Mouse (Mus musculus): ENCODE results near the gene Gmds. TPM values are rescaled to one million over a fixed set of nuclear protein-coding genes. Genes with fewer than 3 reads are reported as not detected.

The Gmds gene
- polyA plus RNA-seq, 1 experiment from 2014 or later, result 28.4 TPM

DNA sequence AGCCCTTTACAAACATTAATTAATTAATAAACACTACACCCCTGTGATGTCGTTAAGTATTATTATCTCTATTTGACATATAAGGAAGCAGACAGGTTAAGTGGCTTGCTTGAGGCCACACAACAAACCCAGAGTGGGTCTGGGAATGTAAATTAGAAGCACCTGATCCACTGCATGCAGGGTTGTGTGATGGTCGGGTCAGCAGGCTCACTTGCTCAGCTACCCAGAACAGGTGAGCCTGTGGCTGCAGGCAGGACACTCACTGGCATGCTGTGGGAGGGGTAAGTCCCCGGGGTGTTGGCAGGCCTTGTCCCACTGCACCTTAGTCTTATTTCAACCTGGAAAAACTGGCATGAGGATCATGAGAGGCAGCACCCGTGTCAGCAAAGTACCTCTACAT lies 484.5 kb downstream of the Gmds start:
- H3K27ac ChIP-seq, result no peak overlapping the region
- DNase-seq (ENCODE audit: extremely low spot score, low spot score), result no peak
- 0 out of 2 replicates have a peak, but pooled peaks cover 4% of the 10 kb centered on the region for H3K4me1 ChIP-seq
- no peak overlapping the region for H3K4me3 ChIP-seq
- no peaks in the 10 kb centered on the region for H3K9me3 ChIP-seq
- WGBS, result 72% methylated on average over 4 of the region's 4 CpGs
- H3K27me3 ChIP-seq (ENCODE audit: poor library complexity, severe bottlenecking), result no peaks in the 10 kb centered on the region
- H3K36me3 ChIP-seq (replicated peaks), result no peaks in the 10 kb centered on the region

DNA sequence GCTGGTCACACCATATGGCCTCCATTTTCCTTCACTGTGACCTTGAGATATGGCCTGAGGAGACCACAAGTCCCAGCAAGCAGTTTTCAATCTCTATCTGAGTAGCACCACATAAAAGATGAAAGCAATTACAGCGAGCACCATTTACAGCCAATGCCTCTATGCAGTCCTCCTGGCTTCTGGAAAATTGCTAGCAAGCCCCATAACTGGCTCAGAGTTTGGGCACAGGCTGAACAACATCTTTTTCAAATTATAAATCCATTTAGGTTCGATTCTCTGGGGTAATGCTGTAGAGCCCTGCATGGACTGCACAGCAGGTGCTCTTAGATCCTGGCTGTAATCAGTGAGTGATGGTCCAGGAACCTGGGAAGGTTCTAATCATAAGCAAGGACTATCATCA lies 485.0 kb downstream of the Gmds start:
- no peak for DNase-seq (ENCODE audit: extremely low spot score, low spot score)
- no peak overlapping the region for H3K4me3 ChIP-seq
- no peaks in the 10 kb centered on the region for H3K9me3 ChIP-seq
- no peak overlapping the region for H3K27ac ChIP-seq
- H3K36me3 ChIP-seq (replicated peaks), result no peaks in the 10 kb centered on the region
- H3K4me1 ChIP-seq, result 0 out of 2 replicates have a peak, but pooled peaks cover 4% of the 10 kb centered on the region
- no peaks in the 10 kb centered on the region for H3K27me3 ChIP-seq (ENCODE audit: poor library complexity, severe bottlenecking)
- 56% methylated on average over 2 of the region's 2 CpGs for WGBS

DNA sequence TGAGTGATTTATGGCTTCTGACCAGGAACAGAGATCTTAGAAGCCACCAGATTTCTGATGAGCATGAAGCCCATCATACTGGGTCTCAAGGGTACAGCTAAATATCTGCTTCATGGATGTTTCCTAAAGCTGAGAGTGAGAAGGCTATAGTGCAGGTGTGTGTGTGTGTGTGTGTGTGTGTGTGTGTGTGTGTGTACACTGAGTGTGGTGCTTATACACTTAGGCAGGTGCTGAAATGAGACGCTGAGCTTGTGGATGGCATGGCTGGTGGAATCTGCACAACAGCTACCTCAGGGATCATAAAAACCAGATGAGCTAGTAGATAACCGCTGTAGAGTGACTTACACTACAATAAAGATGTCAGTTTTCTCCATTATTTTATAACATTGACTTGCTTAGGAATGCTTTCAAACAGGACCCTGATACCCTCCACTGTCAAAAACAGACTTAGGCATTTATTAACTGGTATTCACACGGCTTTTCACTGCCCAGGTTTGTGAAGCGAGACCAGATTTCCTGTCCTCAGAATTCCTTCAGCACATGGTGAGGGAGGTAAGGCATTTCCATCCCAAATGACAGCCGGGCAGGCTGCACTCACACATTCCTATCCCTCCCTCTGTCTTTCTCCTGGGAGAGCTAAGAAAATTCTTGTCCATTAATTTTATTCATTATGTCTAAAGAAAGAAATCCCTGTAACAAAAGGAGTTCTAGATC lies 489.1 kb downstream of the Gmds start:
- no peaks in the 10 kb centered on the region for H3K36me3 ChIP-seq (replicated peaks)
- 63% methylated on average over 5 of the region's 5 CpGs for WGBS

DNA sequence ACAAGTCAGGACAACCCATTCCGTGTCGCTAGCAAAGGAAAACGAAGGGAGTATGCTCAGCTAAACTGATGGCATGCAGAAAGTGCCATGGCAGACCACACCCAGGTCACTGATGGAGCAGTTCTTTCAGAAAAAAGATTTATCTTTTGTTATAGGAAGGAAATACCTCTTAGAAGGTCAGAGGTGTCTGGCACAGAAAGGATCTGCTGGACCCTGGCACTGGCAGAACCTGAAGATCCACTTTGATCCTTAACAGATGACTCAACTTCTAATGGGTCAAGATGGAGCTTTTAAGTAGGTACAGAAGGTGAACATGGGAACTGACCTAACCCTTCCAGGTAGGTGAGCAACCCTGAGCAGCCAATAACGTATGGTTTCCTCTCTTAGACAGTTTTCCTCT lies 502.7 kb downstream of the Gmds start:
- no peaks in the 10 kb centered on the region for H3K36me3 ChIP-seq (replicated peaks)
- no peak for DNase-seq (ENCODE audit: extremely low spot score, low spot score)
- WGBS, result 90% methylated on average over 4 of the region's 4 CpGs
- H3K4me1 ChIP-seq, result no peaks in the 10 kb centered on the region
- no peaks in the 10 kb centered on the region for H3K27me3 ChIP-seq (ENCODE audit: poor library complexity, severe bottlenecking)
- H3K9me3 ChIP-seq, result no peaks in the 10 kb centered on the region
- H3K4me3 ChIP-seq, result no peak overlapping the region
- no peak overlapping the region for H3K27ac ChIP-seq

More for the DNA sequence above, 489.1 kb downstream of the Gmds start:
- Histone ChIP-seq H3K27me3 (ENCODE audit: poor library complexity, severe bottlenecking) (no peaks in the 10 kb centered on the region), H3K4me1 (0 out of 2 replicates have a peak, but pooled peaks cover 4% of the 10 kb centered on the region), H3K4me3 (no peak overlapping the region), H3K9me3 (no peaks in the 10 kb centered on the region), H3K27ac (no peak overlapping the region)
- DNase-seq (ENCODE audit: extremely low spot score, low spot score), result no peak

DNA sequence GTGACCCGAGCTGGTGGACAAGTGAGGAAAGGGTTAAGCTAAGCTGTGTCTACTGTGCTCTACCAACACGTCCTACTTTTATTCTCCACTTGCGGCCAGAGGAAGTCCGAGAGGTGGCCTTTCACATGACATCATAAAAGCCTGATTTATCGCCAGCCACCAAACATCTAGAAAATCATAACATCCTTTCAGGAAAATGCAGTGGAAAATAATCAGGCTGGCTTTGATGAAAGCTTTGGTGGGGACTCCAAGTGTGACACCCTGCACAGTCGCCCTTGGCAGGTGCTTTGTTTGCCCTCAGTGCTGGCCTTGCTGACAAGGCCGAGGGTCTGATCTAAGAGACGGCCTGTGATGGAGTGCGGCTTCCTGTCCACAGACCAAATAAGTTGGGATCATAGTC lies 508.2 kb downstream of the Gmds start:
- H3K36me3 ChIP-seq (replicated peaks), result no peaks in the 10 kb centered on the region
- 78% methylated on average over 9 of the region's 9 CpGs for WGBS
- H3K4me3 ChIP-seq, result no peak overlapping the region
- no peak for DNase-seq (ENCODE audit: extremely low spot score, low spot score)
- H3K9me3 ChIP-seq, result no peaks in the 10 kb centered on the region
- H3K27ac ChIP-seq, result no peak overlapping the region
- no peaks in the 10 kb centered on the region for H3K4me1 ChIP-seq
- no peaks in the 10 kb centered on the region for H3K27me3 ChIP-seq (ENCODE audit: poor library complexity, severe bottlenecking)

DNA sequence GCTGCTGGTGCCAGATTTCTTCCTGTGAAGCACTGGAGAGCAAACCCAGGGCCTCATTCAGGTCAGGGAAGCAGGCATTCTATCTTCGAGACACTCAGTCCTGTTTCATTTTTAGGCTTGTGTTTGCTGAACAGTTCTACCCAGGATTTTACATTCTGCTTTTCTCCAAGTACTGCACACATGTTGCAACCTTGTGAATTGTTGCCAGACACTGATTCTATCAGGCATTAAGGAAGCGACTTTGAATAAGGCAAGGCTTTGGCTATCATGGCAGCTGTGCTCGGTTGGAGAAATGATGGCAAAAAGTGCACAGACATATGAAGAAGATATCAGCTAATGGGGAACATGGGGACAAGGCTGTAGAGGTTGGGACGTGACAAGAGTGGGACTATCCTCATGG lies 510.1 kb downstream of the Gmds start:
- Histone ChIP-seq H3K4me3 (no peak overlapping the region), H3K4me1 (peaks cover 1% of the 10 kb centered on the region), H3K36me3 (replicated peaks) (no peaks in the 10 kb centered on the region), H3K9me3 (no peaks in the 10 kb centered on the region), H3K27ac (no peak overlapping the region), H3K27me3 (ENCODE audit: poor library complexity, severe bottlenecking) (no peaks in the 10 kb centered on the region; the same call in 1 of the 2 replicates)
- DNase-seq (ENCODE audit: extremely low spot score, low spot score), result no peak
- WGBS, result 92% methylated on average over 4 of the region's 4 CpGs

DNA sequence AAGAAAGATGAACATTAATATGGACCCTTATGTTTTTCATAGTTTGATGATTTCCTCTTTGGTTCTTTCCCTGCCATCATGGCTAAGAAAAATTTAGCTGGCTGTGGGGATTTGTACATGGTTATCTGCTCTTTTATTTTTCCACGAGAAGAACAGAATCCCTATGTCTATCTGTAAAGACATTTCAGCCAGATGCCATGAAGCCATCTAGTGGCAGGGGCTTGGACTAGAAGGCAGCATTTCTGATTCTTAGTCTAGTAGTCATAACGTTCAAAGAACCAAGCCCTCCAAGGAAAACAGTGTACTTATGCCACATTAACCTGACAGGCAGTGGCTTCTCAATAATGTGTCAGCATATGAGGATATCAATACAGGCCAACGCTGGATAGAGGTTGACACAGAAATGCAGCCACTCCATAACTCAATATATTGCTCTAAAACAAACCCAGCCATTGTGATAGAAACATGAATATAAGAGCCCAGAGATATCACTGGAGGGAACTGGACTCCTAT lies 510.7 kb downstream of the Gmds start:
- H3K4me3 ChIP-seq, result no peak overlapping the region
- 67% methylated on average over 3 of the region's 3 CpGs for WGBS
- peaks cover 6% of the 10 kb centered on the region for H3K4me1 ChIP-seq
- H3K9me3 ChIP-seq, result no peaks in the 10 kb centered on the region
- H3K36me3 ChIP-seq (replicated peaks), result no peaks in the 10 kb centered on the region
- H3K27ac ChIP-seq, result no peak overlapping the region
- no peak for DNase-seq (ENCODE audit: extremely low spot score, low spot score)
- peaks cover 1% of the 10 kb centered on the region for H3K27me3 ChIP-seq (ENCODE audit: poor library complexity, severe bottlenecking)

DNA sequence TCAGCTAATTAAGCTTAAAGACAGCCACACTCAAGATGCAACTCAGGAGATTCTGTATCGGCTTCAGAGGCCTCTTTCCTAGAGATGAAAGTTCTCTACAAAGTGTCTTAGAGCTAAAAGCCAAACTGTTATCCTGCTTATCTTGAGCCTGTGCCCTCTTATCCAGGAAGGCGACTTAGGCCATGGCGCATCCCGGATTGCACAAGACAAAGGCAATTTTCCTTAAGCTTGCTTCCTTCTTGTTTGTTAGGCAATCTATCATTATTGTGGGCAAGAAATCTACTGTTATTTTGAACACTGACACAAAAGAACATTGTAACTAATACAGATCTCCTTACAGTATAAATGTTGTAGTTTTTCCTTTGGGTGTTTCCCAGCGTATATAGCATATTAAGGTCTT lies 511.4 kb downstream of the Gmds start:
- no peaks in the 10 kb centered on the region for H3K36me3 ChIP-seq (replicated peaks)
- no peaks in the 10 kb centered on the region for H3K9me3 ChIP-seq
- no peak overlapping the region for H3K4me3 ChIP-seq
- DNase-seq (ENCODE audit: extremely low spot score, low spot score), result no peak
- 75% methylated on average over 5 of the region's 5 CpGs for WGBS
- no peak overlapping the region for H3K27ac ChIP-seq
- H3K27me3 ChIP-seq (ENCODE audit: poor library complexity, severe bottlenecking), result peaks cover 8% of the 10 kb centered on the region
- peaks cover 13% of the 10 kb centered on the region for H3K4me1 ChIP-seq

DNA sequence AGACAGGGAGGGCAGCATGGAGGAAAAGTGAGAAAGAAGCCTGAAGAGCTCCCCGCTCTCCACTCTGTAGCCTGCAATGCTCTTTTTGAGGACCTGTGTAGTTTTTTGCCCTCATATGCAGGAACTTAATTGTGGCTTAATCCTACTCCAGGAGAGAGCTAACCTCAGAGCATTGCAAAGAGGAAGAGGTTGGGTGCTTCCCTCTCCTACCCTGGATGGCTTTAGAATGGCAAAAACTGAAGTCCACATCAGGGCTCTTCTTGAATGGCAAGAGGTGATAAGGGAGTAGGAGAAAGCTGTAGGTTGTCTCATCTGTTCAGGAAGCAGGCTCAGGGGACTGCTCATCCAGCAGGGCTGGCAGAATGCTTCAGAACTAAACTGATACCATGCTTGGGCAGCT lies 513.4 kb downstream of the Gmds start:
- Histone ChIP-seq H3K4me1 (peaks cover 29% of the 10 kb centered on the region), H3K9me3 (no peaks in the 10 kb centered on the region), H3K27me3 (ENCODE audit: poor library complexity, severe bottlenecking) (peaks cover 28% of the 10 kb centered on the region), H3K4me3 (no peak overlapping the region), H3K36me3 (replicated peaks) (no peaks in the 10 kb centered on the region), H3K27ac (no peak overlapping the region)
- DNase-seq (ENCODE audit: extremely low spot score, low spot score), result no peak
- WGBS, result 79% methylated on average over 1 of the region's 1 CpGs

DNA sequence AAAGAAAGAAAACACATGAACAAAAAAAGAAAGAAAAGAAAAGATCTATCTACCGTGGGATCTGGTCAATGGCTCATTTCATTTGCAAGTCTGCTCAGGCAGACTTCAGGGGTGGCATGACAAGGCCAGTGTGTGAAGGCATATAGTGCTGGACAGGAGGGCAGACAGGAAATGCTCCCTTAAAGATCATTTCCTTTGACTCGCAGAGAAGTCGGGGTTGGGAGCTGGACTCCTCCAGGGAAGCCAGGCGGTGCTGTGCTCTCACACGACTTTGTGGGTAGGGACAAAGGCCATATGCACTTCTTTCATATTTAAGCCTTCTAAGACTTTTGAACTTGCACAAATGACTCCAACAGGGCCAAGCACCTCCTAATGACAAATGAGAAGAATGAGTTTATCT lies 515.2 kb downstream of the Gmds start:
- peaks cover 47% of the 10 kb centered on the region for H3K27me3 ChIP-seq (ENCODE audit: poor library complexity, severe bottlenecking)
- H3K4me1 ChIP-seq, result peaks cover 40% of the 10 kb centered on the region
- no peak for DNase-seq (ENCODE audit: extremely low spot score, low spot score)
- 15% methylated on average over 5 of the region's 5 CpGs for WGBS
- H3K4me3 ChIP-seq, result no peak overlapping the region
- H3K36me3 ChIP-seq (replicated peaks), result no peaks in the 10 kb centered on the region
- H3K27ac ChIP-seq, result no peak overlapping the region
- H3K9me3 ChIP-seq, result no peaks in the 10 kb centered on the region

DNA sequence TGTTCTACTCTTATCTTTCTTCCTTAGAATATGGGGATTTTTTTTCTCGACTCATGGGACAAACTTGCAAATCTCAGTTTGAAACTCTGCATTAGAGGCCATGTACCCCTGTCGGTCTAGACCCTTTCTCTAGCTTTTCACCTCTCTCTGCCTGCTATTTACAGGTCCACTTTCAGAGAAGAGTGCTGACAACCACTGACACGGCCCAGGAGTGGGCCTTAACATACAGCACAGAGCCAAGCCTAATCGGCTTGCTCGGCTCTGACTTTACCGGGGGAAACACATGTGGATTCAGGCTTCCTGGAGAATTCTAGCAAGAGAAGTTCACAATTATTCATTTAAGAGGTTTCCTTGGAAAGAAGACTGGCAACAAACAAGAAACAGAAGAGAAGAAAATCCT lies 517.5 kb downstream of the Gmds start:
- no peaks in the 10 kb centered on the region for H3K36me3 ChIP-seq (replicated peaks)
- peak overlapping the region; percentile 38; the same call in 1 of the 2 replicates for H3K4me3 ChIP-seq
- H3K27ac ChIP-seq, result peak overlapping the region; percentile 68; the same call in 1 of the 2 replicates
- WGBS, result 14% methylated on average over 6 of the region's 6 CpGs
- no peaks in the 10 kb centered on the region for H3K9me3 ChIP-seq
- H3K27me3 ChIP-seq (ENCODE audit: poor library complexity, severe bottlenecking), result peaks cover 69% of the 10 kb centered on the region
- H3K4me1 ChIP-seq, result peaks cover 47% of the 10 kb centered on the region
- DNase-seq (ENCODE audit: extremely low spot score, low spot score), result no peak

DNA sequence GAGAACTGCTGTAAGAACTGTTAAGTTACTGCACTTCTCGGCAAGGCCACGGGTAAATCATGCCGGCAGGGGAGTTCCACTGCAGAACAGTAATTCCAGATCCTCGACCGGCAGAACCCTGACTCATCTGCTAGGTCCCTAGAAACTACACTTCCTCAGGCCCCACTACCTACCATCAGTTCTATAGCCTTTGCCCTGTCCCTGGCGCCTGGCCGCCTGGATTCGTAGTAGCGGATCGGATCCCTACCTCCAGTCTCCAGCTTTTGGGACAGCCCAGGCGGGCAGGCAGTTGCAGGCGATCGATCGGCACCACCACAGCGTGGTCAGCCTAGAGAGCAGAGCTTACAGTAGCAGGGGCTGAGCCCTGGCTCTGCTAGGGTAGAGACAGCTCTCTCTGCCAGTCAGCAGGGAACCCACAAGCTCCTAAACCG lies 517.9 kb downstream of the Gmds start:
- peak; percentile 61 for DNase-seq (ENCODE audit: extremely low spot score, low spot score)
- no peaks in the 10 kb centered on the region for H3K9me3 ChIP-seq
- H3K4me1 ChIP-seq, result peaks cover 51% of the 10 kb centered on the region
- peak overlapping the region; percentile 68 for H3K27ac ChIP-seq
- peaks cover 74% of the 10 kb centered on the region for H3K27me3 ChIP-seq (ENCODE audit: poor library complexity, severe bottlenecking)
- H3K4me3 ChIP-seq, result peak overlapping the region; percentile 38
- no peaks in the 10 kb centered on the region for H3K36me3 ChIP-seq (replicated peaks)
- 2% methylated on average over 16 of the region's 16 CpGs for WGBS

DNA sequence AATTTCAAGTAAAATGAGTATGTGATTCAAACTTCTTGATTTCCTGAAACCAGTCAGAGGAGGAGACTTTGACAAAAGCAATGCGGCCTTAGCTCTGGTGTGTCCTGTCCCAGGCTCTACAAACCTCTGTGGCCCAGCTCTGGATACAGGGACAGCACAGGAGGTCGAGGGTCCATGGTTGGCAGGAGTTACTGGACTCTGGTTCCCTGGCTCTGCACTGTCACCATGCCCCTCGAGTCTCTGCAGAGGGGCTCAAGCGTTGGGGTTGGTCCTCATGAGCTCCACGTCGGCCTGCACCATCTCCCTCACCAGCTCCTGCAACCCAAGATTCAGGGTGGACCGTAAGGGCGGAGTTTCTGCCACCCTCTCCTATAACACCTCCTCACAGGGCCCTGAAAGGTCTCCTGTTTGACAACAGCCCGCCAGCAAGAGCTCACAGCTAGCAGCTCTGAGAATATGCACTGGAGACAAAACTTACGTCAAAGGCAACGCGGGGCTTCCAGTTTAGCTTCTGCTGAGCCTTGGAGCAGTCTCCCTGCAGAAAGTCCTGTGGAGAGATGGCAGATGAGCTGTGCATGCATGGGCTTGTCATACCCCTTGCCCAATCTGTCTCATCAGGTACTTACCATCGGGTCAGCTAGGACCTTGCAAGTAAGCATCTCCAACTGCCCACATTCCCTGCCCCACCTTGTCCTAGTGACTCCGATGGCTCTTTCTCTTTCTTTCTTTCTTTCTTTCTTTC lies 518.7 kb downstream of the Gmds start:
- no peak for DNase-seq (ENCODE audit: extremely low spot score, low spot score)
- Histone ChIP-seq H3K27ac (peak overlapping the region; percentile 15; the same call in 1 of the 2 replicates), H3K9me3 (no peaks in the 10 kb centered on the region), H3K27me3 (ENCODE audit: poor library complexity, severe bottlenecking) (peaks cover 82% of the 10 kb centered on the region), H3K4me3 (no peak overlapping the region), H3K4me1 (peaks cover 59% of the 10 kb centered on the region), H3K36me3 (replicated peaks) (no peaks in the 10 kb centered on the region)
- WGBS, result 33% methylated on average over 14 of the region's 14 CpGs

Measured in forebrain, embryonic 10.5 days (tissue).